8 mouse cellular contexts compared by ENCODE assay signal in genomic region chr17:8311751-8312150, GRCm38 (mm10). TPM values are rescaled to one million over a fixed set of nuclear protein-coding genes. Genes with fewer than 3 reads are reported as not detected.
A peak's percentile ranks its signal among the peaks of the same experiment; 100 is the strongest.
DNase-seq lines count a peak whose midpoint lies in the region; ATAC-seq lines count a peak whose summit lies in the region.

No protein-coding gene starts in this region.

- H3K4me2 ChIP-seq in embryonic facial prominence, embryonic 11.5 days (ENCODE audit: low read depth, low read length) = peak overlapping the region; percentile 53
- peak overlapping the region; percentile 69 for H3K4me2 ChIP-seq in midbrain, embryonic 11.5 days

- peak overlapping the region; percentile 85 for H3K4me3 ChIP-seq in embryonic facial prominence, embryonic 11.5 days (ENCODE audit: low read depth, low read length)
- H3K4me3 ChIP-seq in midbrain, embryonic 11.5 days (ENCODE audit: low read depth, low read length) = peak overlapping the region; percentile 80

- H3K36me3 ChIP-seq in embryonic facial prominence, embryonic 11.5 days (replicated peaks; ENCODE audit: control insufficient read depth, insufficient read depth, low read depth, low read length) = no peaks in the 10 kb centered on the region; the same call in 1 of the 2 replicates
- no peaks in the 10 kb centered on the region for H3K36me3 ChIP-seq in midbrain, embryonic 11.5 days (ENCODE audit: control insufficient read depth, insufficient read depth, low read length)

- intact Hi-C loops in heart, postnatal 25 days (cut with DNase I) = loop anchor here (2.0 to 5.0 kb wide), 2 partner anchors 29 to 61 kb away; partner anchors contain the start of gene Mpc1

- no peaks in the 10 kb centered on the region for H3K9me3 ChIP-seq in embryonic facial prominence, embryonic 11.5 days (replicated peaks; ENCODE audit: control insufficient read depth, low read length)
- no peaks in the 10 kb centered on the region for H3K9me3 ChIP-seq in midbrain, embryonic 11.5 days (ENCODE audit: control insufficient read depth, low read length)

- WGBS in embryonic facial prominence, embryonic 11.5 days = 55% methylated on average over 3 of the region's 3 CpGs
- 36% methylated on average over 3 of the region's 3 CpGs for WGBS in midbrain, embryonic 11.5 days

- no peaks in the 10 kb centered on the region for H3K27me3 ChIP-seq in embryonic facial prominence, embryonic 11.5 days (ENCODE audit: control insufficient read depth, insufficient read depth, low read length)
- no peaks in the 10 kb centered on the region for H3K27me3 ChIP-seq in midbrain, embryonic 11.5 days (ENCODE audit: control insufficient read depth, insufficient read depth, low read length)

- H3K9ac ChIP-seq in embryonic facial prominence, embryonic 11.5 days (replicated peaks; ENCODE audit: low read length) = peak overlapping the region; percentile 76
- peak overlapping the region; percentile 72 for H3K9ac ChIP-seq in midbrain, embryonic 11.5 days (ENCODE audit: low read length)

- peak; percentile 18 to 40 for DNase-seq in heart, adult 9 months (ENCODE audit: low spot score in 2 of 2)
- DNase-seq in heart, postnatal 25 days (ENCODE audit: low spot score) = no peak
- DNase-seq in embryonic facial prominence, embryonic 11.5 days (ENCODE audit: low spot score) = no peak
- peak; percentile 53 for DNase-seq in induced T-regulatory cell, adult 2 months (ENCODE audit: low read depth)
- no peak for DNase-seq in midbrain, embryonic 11.5 days (ENCODE audit: low spot score, missing footprints)
- DNase-seq in urinary bladder, adult 2 months (ENCODE audit: low spot score) = no peak
- DNase-seq in layer of hippocampus, postnatal 14 days (ENCODE audit: low spot score in 2 of 2) = no peak

- no peak overlapping the region for H3K27ac ChIP-seq in embryonic facial prominence, embryonic 11.5 days (replicated peaks; ENCODE audit: low read depth, low read length)
- no peak overlapping the region for H3K27ac ChIP-seq in midbrain, embryonic 11.5 days (ENCODE audit: low read depth, low read length)

- no peak for ATAC-seq in embryonic facial prominence, embryonic 11.5 days (replicated peaks; ENCODE audit: insufficient number of reproducible peaks, low FRiP score, low TSS enrichment, low read depth)
- ATAC-seq in midbrain, embryonic 11.5 days (ENCODE audit: low FRiP score) = no peak
- ATAC-seq in megakaryocyte-erythroid progenitor cell, adult 5-6 weeks (replicated peaks; ENCODE audit: low FRiP score, low TSS enrichment, poor library complexity, severe bottlenecking) = no peak

- H3K4me1 ChIP-seq in embryonic facial prominence, embryonic 11.5 days (ENCODE audit: control insufficient read depth, insufficient read depth, low read length) = 0 out of 2 replicates have a peak, but pooled peaks cover 7% of the 10 kb centered on the region
- peaks cover 11% of the 10 kb centered on the region for H3K4me1 ChIP-seq in midbrain, embryonic 11.5 days (ENCODE audit: control insufficient read depth, insufficient read depth, low read length)

RNA-seq across cellular contexts. Expression of gene Sft2d1, which starts 0.8 kb away (rescaled TPM):
- 10 to 100 TPM; 15.9 to 17.6 TPM for total RNA-seq in heart, postnatal 25 days (2021)
- 47.5 and 48.3 TPM in 2 replicates for polyA plus RNA-seq in embryonic facial prominence, embryonic 11.5 days (2014; fragmentation: Nextera tagmentation; extraction: Ambion mirVana)
- 67.8 and 68.2 TPM in 2 replicates for polyA plus RNA-seq in midbrain, embryonic 11.5 days (2014; fragmentation: Nextera tagmentation; extraction: Ambion mirVana)
- total RNA-seq in megakaryocyte-erythroid progenitor cell, adult 5-6 weeks (2014; fragmentation: Nextera tagmentation) = 63.1 and 137 TPM in 2 replicates
- 24.3 and 29.9 TPM in 2 replicates for total RNA-seq in megakaryocyte-erythroid progenitor cell, adult 5-6 weeks (2017)
- 88.8 and 142 TPM in 2 replicates for polyA plus RNA-seq in urinary bladder, adult 2 months (2012; rRNA removed)
- total RNA-seq in layer of hippocampus, postnatal 14 days (2021) = 10 to 100 TPM; 55.7 to 58.9 TPM

RNA-seq across cellular contexts. Expression of gene Prr18, which starts 25.5 kb away (rescaled TPM):
- total RNA-seq in heart, postnatal 25 days (2021) = under 1 TPM; 0.25 to 0.44 TPM
- 0.31 and 0.49 TPM in 2 replicates for polyA plus RNA-seq in embryonic facial prominence, embryonic 11.5 days (2014; fragmentation: Nextera tagmentation; extraction: Ambion mirVana)
- 0.90 and 1.3 TPM in 2 replicates for polyA plus RNA-seq in midbrain, embryonic 11.5 days (2014; fragmentation: Nextera tagmentation; extraction: Ambion mirVana)
- total RNA-seq in megakaryocyte-erythroid progenitor cell, adult 5-6 weeks (2014; fragmentation: Nextera tagmentation) = 0.15 TPM in 1 of 2 replicates, not detected in the other
- total RNA-seq in megakaryocyte-erythroid progenitor cell, adult 5-6 weeks (2017) = not detected in 2 replicates
- 0.12 and 0.18 TPM in 2 replicates for polyA plus RNA-seq in urinary bladder, adult 2 months (2012; rRNA removed)
- total RNA-seq in layer of hippocampus, postnatal 14 days (2021) = 10 to 100 TPM; 12.2 to 13.6 TPM

RNA-seq across cellular contexts. Expression of gene Mpc1, which starts 29.0 kb away (rescaled TPM):
- total RNA-seq in heart, postnatal 25 days (2021) = 100 to 1,000 TPM; 784 to 801 TPM
- polyA plus RNA-seq in embryonic facial prominence, embryonic 11.5 days (2014; fragmentation: Nextera tagmentation; extraction: Ambion mirVana) = 106 and 124 TPM in 2 replicates
- 100 and 102 TPM in 2 replicates for polyA plus RNA-seq in midbrain, embryonic 11.5 days (2014; fragmentation: Nextera tagmentation; extraction: Ambion mirVana)
- 123 and 153 TPM in 2 replicates for total RNA-seq in megakaryocyte-erythroid progenitor cell, adult 5-6 weeks (2014; fragmentation: Nextera tagmentation)
- 119 and 137 TPM in 2 replicates for total RNA-seq in megakaryocyte-erythroid progenitor cell, adult 5-6 weeks (2017)
- 233 and 289 TPM in 2 replicates for polyA plus RNA-seq in urinary bladder, adult 2 months (2012; rRNA removed)
- 100 to 1,000 TPM; 165 to 175 TPM for total RNA-seq in layer of hippocampus, postnatal 14 days (2021)

RNA-seq across cellular contexts. Expression of gene T2, which starts 44.0 kb away (rescaled TPM):
- total RNA-seq in heart, postnatal 25 days (2021) = under 1 TPM; 0.31 to 0.47 TPM
- 0.74 and 1.2 TPM in 2 replicates for polyA plus RNA-seq in embryonic facial prominence, embryonic 11.5 days (2014; fragmentation: Nextera tagmentation; extraction: Ambion mirVana)
- 0.18 and 0.30 TPM in 2 replicates for polyA plus RNA-seq in midbrain, embryonic 11.5 days (2014; fragmentation: Nextera tagmentation; extraction: Ambion mirVana)
- not detected in 2 replicates for total RNA-seq in megakaryocyte-erythroid progenitor cell, adult 5-6 weeks (2014; fragmentation: Nextera tagmentation)
- total RNA-seq in megakaryocyte-erythroid progenitor cell, adult 5-6 weeks (2017) = 0.27 TPM in 1 of 2 replicates, not detected in the other
- 0.14 and 0.25 TPM in 2 replicates for polyA plus RNA-seq in urinary bladder, adult 2 months (2012; rRNA removed)
- under 1 TPM; 0.64 to 0.88 TPM for total RNA-seq in layer of hippocampus, postnatal 14 days (2021)

Comparison
In these comparisons a context has a peak if more than half of its experiments do, and no peak if none do; other contexts are left out.
1. DNase-seq: peak in heart, adult 9 months (2 of 2) and induced T-regulatory cell, adult 2 months (single experiment); none in heart, postnatal 25 days (single experiment), embryonic facial prominence, embryonic 11.5 days (single experiment), midbrain, embryonic 11.5 days (single experiment), urinary bladder, adult 2 months (single experiment) and layer of hippocampus, postnatal 14 days (0 of 2).
2. RNA of gene Prr18, which starts 25.5 kb away (total RNA-seq): 12.2 to 13.6 TPM in layer of hippocampus, postnatal 14 days; 0.25 to 0.44 TPM in heart, postnatal 25 days and 0.15 TPM in megakaryocyte-erythroid progenitor cell, adult 5-6 weeks; every median in the first group is over 4 times any median in the second.
3. RNA of gene Mpc1, which starts 29.0 kb away (total RNA-seq): 784 to 801 TPM in heart, postnatal 25 days; 165 to 175 TPM in layer of hippocampus, postnatal 14 days and 119 to 153 TPM in megakaryocyte-erythroid progenitor cell, adult 5-6 weeks; every median in the first group is over 4 times any median in the second.